Mouse (Mus musculus) cerebellum, adult 2 months (tissue): ENCODE data around the gene Ppif. TPM values are rescaled to one million over a fixed set of nuclear protein-coding genes. Genes with fewer than 3 reads are reported as not detected.

Source experiments
- DNase-seq, 2 experiments: peaks; one replicate each; pipeline ENCODE4 v3.0.0; 2021
- H3K27ac ChIP-seq: fragments of 200-500 bp; 2 replicates; pipeline ENCODE4 v1.5.1; 2012; ENCODE audit warnings: low read length, control low read depth, inconsistent platforms; ENCODE audit not compliant: insufficient read depth
- H3K27me3 ChIP-seq: fragments of 200-500 bp; 2 replicates; pipeline ENCODE4 v1.6.1; 2012; ENCODE audit warnings: inconsistent platforms, mild to moderate bottlenecking, low read length, moderate library complexity; ENCODE audit not compliant: control insufficient read depth, insufficient read depth
- H3K4me1 ChIP-seq: fragments of 200-500 bp; 2 replicates; pipeline ENCODE4 v1.6.1; 2011; ENCODE audit warnings: low read length; ENCODE audit not compliant: control insufficient read depth, insufficient read depth
- H3K4me3 ChIP-seq: fragments of 200-500 bp; replicated peaks from 2 replicates; pipeline ENCODE3; 2011; ENCODE audit warnings: mild to moderate bottlenecking, low read depth, low read length, control low read depth; ENCODE audit not compliant: insufficient read depth
- CTCF ChIP-seq: fragments of 200-500 bp; IDR thresholded peaks from 2 replicates; pipeline ENCODE4 v1.5.1; 2011; ENCODE audit warnings: low read depth, mild to moderate bottlenecking, control low read depth, low read length, moderate library complexity, borderline replicate concordance; ENCODE audit not compliant: insufficient read depth
- POLR2A ChIP-seq: fragments of 200-500 bp; IDR thresholded peaks from 2 replicates; pipeline ENCODE4 v1.6.1; 2011; ENCODE audit warnings: low read length, control low read depth, borderline replicate concordance; ENCODE audit not compliant: insufficient read depth
- WGBS: fragments of 180-500 bp; shearing (Covaris S2); methylation state at CpG from one replicate; pipeline ENCODE4 v1.1.7; 2018; 5-methylcytosine and 5-hydroxymethylcytosine counted together
- polyA plus RNA-seq: library from polyadenylated mRNA; depleted of rRNA; stranded (reverse); fragments of >200 nt; gene quantifications from 2 replicates; pipeline ENCODE4 v1.2.3, GENCODE M21; 2012; rRNA removed

Ppif gene
- polyA plus RNA-seq: 62.7 and 63.3 TPM in 2 replicates

DNA sequence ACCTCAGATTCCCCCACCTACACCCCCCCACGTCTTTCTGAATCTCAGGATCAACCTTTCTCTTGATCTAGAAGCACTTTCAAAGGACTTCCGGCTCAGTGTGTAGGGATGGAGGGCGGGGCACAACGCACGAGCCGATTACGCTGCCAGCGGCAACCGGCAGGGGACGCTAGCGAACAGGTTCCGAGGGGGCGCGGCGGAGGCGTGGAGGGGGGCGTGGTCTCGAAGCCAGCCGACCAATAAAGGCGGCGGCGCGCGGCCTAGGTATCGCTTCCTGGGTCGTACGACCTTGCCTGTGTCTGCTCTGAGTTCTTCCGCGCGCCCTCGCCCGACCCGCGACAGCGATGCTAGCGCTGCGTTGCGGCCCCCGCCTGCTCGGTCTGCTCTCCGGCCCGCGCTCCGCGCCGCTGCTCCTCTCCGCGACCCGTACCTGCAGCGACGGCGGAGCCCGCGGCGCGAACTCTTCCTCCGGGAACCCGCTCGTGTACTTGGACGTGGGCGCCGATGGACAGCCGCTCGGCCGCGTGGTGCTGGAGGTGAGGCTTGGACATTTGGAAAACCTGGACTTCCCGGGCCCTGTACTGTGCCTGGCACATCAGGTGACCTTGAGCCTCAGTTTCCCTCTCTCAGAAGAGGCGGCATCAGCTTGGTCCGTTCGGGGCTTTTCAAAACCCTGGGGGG is at the start of gene Ppif:
Ppif (plus strand) TSS at position 267 of the 681 bp plus-strand sequence.
- Histone ChIP-seq H3K4me1 (peaks cover 8% of the 10 kb centered on the region; the same call in 1 of the 2 replicates), H3K27ac (no peak within 1 kb of the TSS; the same call in 1 of the 2 replicates), H3K4me3 (peak within 1 kb of the TSS; percentile 71), H3K27me3 (no peaks in the 10 kb centered on the region)
- TF ChIP-seq CTCF (peak; percentile 92), POLR2A (peak; percentile 58; the same call in 1 of the 2 replicates)
- DNase-seq: peak; percentile 94 to 97
- WGBS: under 1% methylated on average over 70 of the region's 70 CpGs

DNA sequence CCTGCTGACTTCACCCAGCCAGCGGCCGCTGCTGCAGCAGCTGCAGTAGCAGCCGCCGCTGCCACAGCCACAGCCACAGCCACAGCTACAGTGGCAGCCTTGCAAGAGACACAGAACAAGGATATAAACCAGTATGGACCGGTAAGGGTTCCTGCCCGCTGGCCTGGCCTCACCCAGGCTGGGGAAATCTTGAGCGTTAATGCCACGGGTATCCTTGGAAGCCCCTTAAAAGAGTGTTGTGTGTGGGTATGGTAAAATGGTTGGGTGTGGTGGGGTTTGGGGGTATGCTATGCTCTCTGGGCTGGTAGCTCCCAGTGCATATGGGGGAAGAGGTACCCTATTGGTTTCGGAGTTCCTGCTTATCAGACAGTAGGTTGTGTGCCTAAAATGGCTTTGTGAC is 48.2 kb upstream of the Ppif start:
- DNase-seq: no peak
- WGBS: 56% methylated on average over 9 of the region's 9 CpGs
- no peak overlapping the region for H3K27ac ChIP-seq
- TF ChIP-seq CTCF (no peak), POLR2A (no peak)
- peaks cover 18% of the 10 kb centered on the region; the same call in 1 of the 2 replicates for H3K4me1 ChIP-seq
- no peaks in the 10 kb centered on the region for H3K27me3 ChIP-seq
- H3K4me3 ChIP-seq: no peak overlapping the region

DNA sequence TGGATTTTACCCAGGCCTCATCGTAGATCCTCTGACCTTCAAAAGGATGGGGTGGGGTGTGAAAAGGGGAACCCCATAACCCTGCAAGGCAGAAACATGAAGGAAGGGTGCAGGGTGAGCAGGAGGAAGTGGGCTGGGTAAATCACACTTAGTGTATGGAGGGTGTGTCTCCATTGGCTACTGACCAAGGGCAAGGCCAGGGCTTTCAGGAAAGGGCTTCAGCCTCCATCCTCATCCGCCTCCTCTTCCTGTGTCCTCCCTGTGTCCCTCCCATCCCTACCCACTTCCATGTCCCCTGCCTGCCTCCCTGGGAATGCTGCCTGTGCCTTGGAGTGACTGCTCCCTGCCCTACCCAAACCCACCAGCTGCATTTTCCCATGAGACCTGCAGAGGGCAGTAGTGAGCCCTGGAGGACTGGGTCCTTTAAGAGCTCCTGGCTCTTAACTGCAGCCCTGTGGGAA is 47.8 kb upstream of the Ppif start:
- H3K4me3 ChIP-seq: no peak overlapping the region
- no peak overlapping the region for H3K27ac ChIP-seq
- H3K27me3 ChIP-seq: no peaks in the 10 kb centered on the region
- WGBS: 77% methylated on average over 2 of the region's 2 CpGs
- TF ChIP-seq CTCF (peak; percentile 83), POLR2A (no peak)
- H3K4me1 ChIP-seq: peaks cover 16% of the 10 kb centered on the region; the same call in 1 of the 2 replicates
- DNase-seq: peak; percentile 67 to 72

DNA sequence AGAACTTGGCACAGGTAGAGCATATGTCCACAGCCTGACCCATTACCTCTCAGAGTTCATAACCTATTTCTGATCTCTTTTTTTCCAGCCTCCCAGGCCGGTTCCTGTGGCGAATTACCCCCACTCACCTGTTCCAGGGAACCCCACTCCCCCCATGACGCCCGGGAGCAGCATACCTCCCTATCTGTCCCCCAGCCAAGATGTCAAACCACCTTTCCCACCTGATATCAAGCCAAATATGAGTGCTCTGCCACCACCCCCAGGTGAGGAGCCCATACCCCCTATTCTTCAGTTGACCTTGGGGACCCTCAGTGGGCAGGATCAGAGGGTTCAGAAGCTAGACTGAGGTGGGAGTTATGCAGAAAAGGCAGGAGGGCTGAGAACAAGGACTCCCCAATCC is 42.8 kb upstream of the Ppif start:
- DNase-seq: no peak
- H3K4me3 ChIP-seq: no peak overlapping the region
- H3K27ac ChIP-seq: no peak overlapping the region
- H3K27me3 ChIP-seq: no peaks in the 10 kb centered on the region
- 89% methylated on average over 4 of the region's 4 CpGs for WGBS
- peaks cover 2% of the 10 kb centered on the region; the same call in 1 of the 2 replicates for H3K4me1 ChIP-seq
- TF ChIP-seq POLR2A (no peak), CTCF (no peak)

DNA sequence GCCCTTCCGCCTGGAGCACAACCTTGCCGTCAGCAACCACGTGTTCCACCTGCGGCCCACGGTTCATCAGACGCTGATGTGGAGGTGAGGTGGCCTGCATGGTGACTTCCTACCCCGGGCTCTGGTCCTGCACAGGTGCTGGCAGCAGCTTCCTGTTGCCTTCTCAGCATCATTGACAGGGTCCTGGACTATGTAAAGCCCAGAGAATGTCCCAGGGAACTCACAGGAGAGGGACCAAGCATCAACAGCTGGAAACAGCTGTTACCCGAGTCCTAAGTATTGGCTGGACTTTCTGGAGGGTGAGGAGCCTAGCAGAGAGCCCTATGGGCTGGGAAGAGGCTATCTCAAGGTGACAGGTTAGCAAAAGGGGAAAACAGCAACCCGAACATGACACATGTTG is 42.0 kb upstream of the Ppif start:
- no peak overlapping the region for H3K27ac ChIP-seq
- no peak for DNase-seq
- TF ChIP-seq POLR2A (no peak), CTCF (no peak)
- no peaks in the 10 kb centered on the region for H3K27me3 ChIP-seq
- no peaks in the 10 kb centered on the region for H3K4me1 ChIP-seq
- WGBS: 91% methylated on average over 9 of the region's 9 CpGs
- no peak overlapping the region for H3K4me3 ChIP-seq

DNA sequence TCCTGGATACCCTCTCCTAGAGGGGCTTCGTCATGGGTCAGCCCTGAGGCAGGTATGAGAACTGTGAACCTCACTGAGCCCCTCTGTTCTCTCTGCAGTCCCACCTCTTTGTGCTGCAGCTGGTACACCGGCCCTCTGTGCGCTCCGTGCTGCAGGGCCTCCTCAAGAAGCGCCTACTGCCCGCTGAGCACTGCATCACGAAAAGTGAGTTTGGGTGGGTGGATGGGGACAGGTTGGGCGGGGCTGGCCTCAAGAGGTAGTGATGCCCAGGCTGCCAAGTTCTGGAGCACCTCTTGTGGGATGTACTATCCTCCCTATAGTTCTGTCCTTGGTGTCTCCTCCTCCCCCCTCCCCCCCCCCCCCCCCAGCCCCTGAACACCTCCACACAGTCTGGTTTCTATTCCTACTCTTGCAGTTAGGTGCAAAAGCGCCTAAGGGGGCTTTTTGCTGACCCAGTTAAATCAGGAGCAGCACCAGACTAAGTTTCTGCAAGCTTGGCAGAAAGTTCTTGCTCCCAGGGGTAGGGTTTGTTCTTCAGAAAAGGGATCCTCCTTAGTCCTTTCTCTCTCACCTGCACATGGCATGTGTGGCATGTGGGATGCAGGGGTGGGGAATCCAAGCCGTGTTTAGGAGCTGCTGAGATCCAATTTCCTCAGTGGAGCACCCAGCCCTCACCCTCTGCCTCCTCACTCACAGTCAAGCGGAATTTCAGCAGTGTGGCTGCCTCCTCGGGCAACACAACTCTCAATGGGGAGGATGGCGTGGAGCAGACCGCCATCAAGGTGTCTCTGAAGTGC is 39.4 kb upstream of the Ppif start:
- WGBS: 87% methylated on average over 14 of the region's 14 CpGs
- Histone ChIP-seq H3K27me3 (no peaks in the 10 kb centered on the region), H3K4me3 (no peak overlapping the region)

DNA sequence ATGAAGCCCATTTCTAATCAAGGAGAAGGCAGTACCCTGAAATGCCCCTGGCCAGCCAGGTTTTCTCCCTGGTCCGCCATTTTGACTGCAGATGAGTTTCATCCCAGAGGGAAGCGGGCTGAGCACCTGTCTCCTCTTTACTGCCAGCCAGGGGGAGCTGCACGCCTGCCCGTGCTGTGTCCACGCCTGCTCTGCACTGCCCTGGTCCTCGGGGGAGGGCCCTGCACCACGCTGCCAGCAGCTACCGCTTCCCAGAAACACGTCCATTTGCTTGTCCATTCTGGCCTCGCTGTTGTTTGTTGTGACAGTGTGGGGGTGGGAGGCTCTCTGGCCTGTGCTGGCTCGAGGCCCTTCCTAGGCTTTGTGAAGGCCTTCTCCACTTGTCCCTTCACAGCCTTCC is 33.3 kb upstream of the Ppif start:
- H3K27ac ChIP-seq: 0 out of 2 replicates have a peak overlapping the region, but pooled peaks have one; percentile 8
- DNase-seq: peak; percentile 55 to 65

More for the DNA sequence above, 39.4 kb upstream of the Ppif start:
- H3K4me1 ChIP-seq: peaks cover 3% of the 10 kb centered on the region; the same call in 1 of the 2 replicates
- H3K27ac ChIP-seq: no peak overlapping the region
- TF ChIP-seq CTCF: no peak
- no peak for TF ChIP-seq POLR2A
- DNase-seq: no peak

More for the DNA sequence above, 33.3 kb upstream of the Ppif start:
- Histone ChIP-seq H3K4me3 (no peak overlapping the region), H3K27me3 (no peaks in the 10 kb centered on the region), H3K4me1 (peaks cover 48% of the 10 kb centered on the region)
- TF ChIP-seq CTCF: peak; percentile 64
- TF ChIP-seq POLR2A: no peak
- 6% methylated on average over 11 of the region's 11 CpGs for WGBS
